Mouse (Mus musculus) Patski (cell line): ENCODE data around the gene Ghsr. TPM values are rescaled to one million over a fixed set of nuclear protein-coding genes. Genes with fewer than 3 reads are reported as not detected.
"Not testable (repeated sequence)": the region's sequence is repeated elsewhere in the genome, so short reads cannot be mapped to it uniquely, and the experiment has no call there.

Experiments
- ATAC-seq: fragments of 100-300 bp; one replicate; pipeline ENCODE4 v1.8.0; 2021
- CTCF ChIA-PET: fragments of 350-600 bp; sonication (Branson Sonifier 250); formaldehyde crosslinking; loops from one replicate; lab custom pipeline; 2022; ENCODE audit warnings: inconsistent platforms; lab: Charles Lee
- POLR2A ChIA-PET: fragments of 350-600 bp; sonication (Branson Sonifier 250); formaldehyde crosslinking; loops from one replicate; lab custom pipeline; 2022; ENCODE audit warnings: antibody characterized with exemption, inconsistent platforms; lab: Charles Lee
- DNase-seq: peaks from one replicate; pipeline ENCODE4 v3.0.0-alpha.2; 2011; ENCODE audit warnings: low read depth, low spot score
- H3K27me3 ChIP-seq: fragments of 371-371 bp; one replicate; pipeline ENCODE4 v1.5.1; 2021
- CTCF ChIP-seq: fragments of 100-300 bp; IDR thresholded peaks from one replicate; pipeline ENCODE4 v1.5.1; 2021
- in situ Hi-C: fragments of 300-500 bp; cut with MboI; formaldehyde crosslinking; loops from 3 replicates; pipeline ENCODE4 v1.11.1; 2018; ENCODE audit warnings: low pct_unique_long_range_greater_than_20kb, mixed read lengths
- polyA plus RNA-seq: library from polyadenylated mRNA; unstranded; gene quantifications from one replicate; pipeline ENCODE4 v1.2.3, GENCODE M21; 2021

The Ghsr gene
- polyA plus RNA-seq, 1 experiment from 2014 or later, result not detected

- ATAC-seq (no peak), DNase-seq (no peak)
- CTCF ChIA-PET, result no interaction called here
These were observed 20.0 kb upstream of the Ghsr start for GRCm38 (mm10) chr3:27351105-27351504.

GRCm38 (mm10) chr3:27359100-27359720 is 11.9 kb upstream of the Ghsr start:
- ChIA-PET POLR2A (interaction anchor here (0.7 kb wide), 1 partner anchor 105 kb away, joined by 3 read pairs; no protein-coding TSS in a partner anchor), CTCF (interaction anchor here (1.6 to 2.0 kb wide), 3 partner anchors 10 to 23 kb away, joined by 4 to 6 read pairs (median 5); no protein-coding TSS in a partner anchor)
- peaks cover 63% of the 10 kb centered on the region for H3K27me3 ChIP-seq
- ATAC-seq, result no peak
- no peak for DNase-seq
- TF ChIP-seq CTCF, result no peak
- in situ Hi-C loops, result no loop called here

More at GRCm38 (mm10) chr3:27351105-27351504, 20.0 kb upstream of the Ghsr start:
- POLR2A ChIA-PET, result no interaction called here
- TF ChIP-seq CTCF, result no peak
- in situ Hi-C loops, result no loop called here
- peaks cover 35% of the 10 kb centered on the region for H3K27me3 ChIP-seq

- no peak for ATAC-seq
- peaks cover 80% of the 10 kb centered on the region for H3K27me3 ChIP-seq
- in situ Hi-C loops, result no loop called here
- CTCF ChIA-PET, result interaction anchor here (1.0 to 2.5 kb wide), 4 partner anchors 8 to 99 kb away, joined by 3 to 7 read pairs (median 5); no protein-coding TSS in a partner anchor
- POLR2A ChIA-PET, result interaction anchor here (0.6 kb wide), 1 partner anchor 41 kb away, joined by 3 read pairs; no protein-coding TSS in a partner anchor
- TF ChIP-seq CTCF, result no peak
- no peak for DNase-seq
These were observed 1.0 kb upstream of the Ghsr start for GRCm38 (mm10) chr3:27370125-27370524.

GRCm38 (mm10) chr3:27370582-27371275 is 422 bp upstream of the Ghsr start:
- ATAC-seq, result no peak
- in situ Hi-C loops, result no loop called here
- ChIA-PET POLR2A (no interaction called here), CTCF (interaction anchor here (0.9 to 2.5 kb wide), 5 partner anchors 8 to 99 kb away, joined by 3 to 7 read pairs (median 4); no protein-coding TSS in a partner anchor)
- DNase-seq, result no peak
- peaks cover 82% of the 10 kb centered on the region for H3K27me3 ChIP-seq
- no peak for TF ChIP-seq CTCF

- no peak for ATAC-seq
- peaks cover 84% of the 10 kb centered on the region for H3K27me3 ChIP-seq
- in situ Hi-C loops, result no loop called here
- ChIA-PET CTCF (no interaction called here), POLR2A (interaction anchor here (0.5 kb wide), 1 partner anchor 9 kb away, joined by 3 read pairs; no protein-coding TSS in a partner anchor)
- DNase-seq, result no peak
- TF ChIP-seq CTCF, result no peak
These were observed 837 bp downstream of the Ghsr start for GRCm38 (mm10) chr3:27371725-27372650.

GRCm38 (mm10) chr3:27374396-27374795 is 3.2 kb downstream of the Ghsr start:
- ChIA-PET POLR2A (no interaction called here), CTCF (no interaction called here)
- H3K27me3 ChIP-seq, result peaks cover 98% of the 10 kb centered on the region
- in situ Hi-C loops, result no loop called here
- DNase-seq (no peak), ATAC-seq (no peak)
- no peak for TF ChIP-seq CTCF

- in situ Hi-C loops, result no loop called here
- H3K27me3 ChIP-seq, result peaks cover 92% of the 10 kb centered on the region
- ChIA-PET CTCF (interaction anchor here (1.6 to 1.9 kb wide), 2 partner anchors 9 to 46 kb away, joined by 3 to 7 read pairs; no protein-coding TSS in a partner anchor), POLR2A (interaction anchor here (0.7 kb wide), 1 partner anchor 171 kb away, joined by 3 read pairs; no protein-coding TSS in a partner anchor)
- no peak for TF ChIP-seq CTCF
- ATAC-seq (no peak), DNase-seq (no peak)
These were observed 6.8 kb downstream of the Ghsr start for GRCm38 (mm10) chr3:27377935-27378334.

- CTCF ChIA-PET, result interaction anchor here (1.0 kb wide), 1 partner anchor 29 kb away, joined by 3 read pairs; no protein-coding TSS in a partner anchor
- no peak for ATAC-seq
- TF ChIP-seq CTCF, result peak; percentile 56
- in situ Hi-C loops, result no loop called here
- no peak for DNase-seq
- POLR2A ChIA-PET, result no interaction called here
- peaks cover 49% of the 10 kb centered on the region for H3K27me3 ChIP-seq
These were observed 13.7 kb downstream of the Ghsr start for GRCm38 (mm10) chr3:27384836-27385235.

GRCm38 (mm10) chr3:27389923-27390322 is 18.8 kb downstream of the Ghsr start:
- DNase-seq, result no peak
- CTCF ChIA-PET, result no interaction called here
- POLR2A ChIA-PET, result no interaction called here
- no peak for TF ChIP-seq CTCF
- peaks cover 16% of the 10 kb centered on the region for H3K27me3 ChIP-seq
- in situ Hi-C loops, result no loop called here
- no peak for ATAC-seq

- POLR2A ChIA-PET, CTCF ChIA-PET, DNase-seq, ATAC-seq, in situ Hi-C loops: not testable (repeated sequence)
- peaks cover 16% of the 10 kb centered on the region for H3K27me3 ChIP-seq
These were observed 29.8 kb downstream of the Ghsr start for GRCm38 (mm10) chr3:27400996-27401395.
